Mouse (Mus musculus) spleen, adult 2 months (tissue): ENCODE measurements around the gene Rps6ka1. TPM values are rescaled to one million over a fixed set of nuclear protein-coding genes. Genes with fewer than 3 reads are reported as not detected.

ENCODE experiments used
- DNase-seq, 2 experiments: peaks; one replicate each; pipeline versions ENCODE4 v3.0.0 to v3.0.0-alpha.2; 2012 to 2021; ENCODE audit warnings: low spot score in 2 of 2, low read depth in 1 of 2
- H3K27ac ChIP-seq: fragments of 200-500 bp; 2 replicates; pipeline ENCODE4 v1.5.1; 2012; ENCODE audit warnings: low read length, inconsistent platforms; ENCODE audit not compliant: insufficient read depth
- H3K27me3 ChIP-seq: fragments of 200-500 bp; 2 replicates; pipeline ENCODE4 v1.6.1; 2012; ENCODE audit warnings: mild to moderate bottlenecking, moderate library complexity, low read length, inconsistent platforms; ENCODE audit not compliant: control insufficient read depth, insufficient read depth
- H3K36me3 ChIP-seq: fragments of 200-500 bp; 2 replicates; pipeline ENCODE4 v1.6.1; 2012; ENCODE audit warnings: mild to moderate bottlenecking, low read length, inconsistent platforms; ENCODE audit not compliant: control insufficient read depth, insufficient read depth
- H3K4me1 ChIP-seq: fragments of 200-500 bp; 2 replicates; pipeline ENCODE4 v1.6.1; 2011; ENCODE audit warnings: inconsistent platforms; ENCODE audit not compliant: control insufficient read depth, insufficient read depth, insufficient read length
- H3K4me3 ChIP-seq: fragments of 200-500 bp; 2 replicates; pipeline ENCODE4 v1.5.1; 2011; ENCODE audit warnings: mild to moderate bottlenecking, inconsistent platforms; ENCODE audit not compliant: insufficient read depth, insufficient read length; ENCODE audit errors: extremely low read depth
- CTCF ChIP-seq: fragments of 200-500 bp; IDR thresholded peaks from 2 replicates; pipeline ENCODE4 v1.5.1; 2011; ENCODE audit warnings: mild to moderate bottlenecking, inconsistent platforms; ENCODE audit not compliant: insufficient read depth, insufficient read length, insufficient replicate concordance; ENCODE audit errors: extremely low read depth
- POLR2A ChIP-seq: fragments of 200-500 bp; IDR thresholded peaks from 2 replicates; pipeline ENCODE4 v1.6.1; 2011; ENCODE audit warnings: low read depth, low read length, inconsistent platforms
- WGBS: fragments of 180-500 bp; shearing (Covaris S2); methylation state at CpG from one replicate; pipeline ENCODE4 v1.1.7; 2018; 5-methylcytosine and 5-hydroxymethylcytosine counted together
- polyA plus RNA-seq: library from polyadenylated mRNA; depleted of rRNA; stranded (reverse); fragments of >200 nt; gene quantifications from 2 replicates; pipeline ENCODE4 v1.2.3, GENCODE M21; 2012

Gene Rps6ka1
- polyA plus RNA-seq, 1 experiment, result 76.6 TPM

DNA sequence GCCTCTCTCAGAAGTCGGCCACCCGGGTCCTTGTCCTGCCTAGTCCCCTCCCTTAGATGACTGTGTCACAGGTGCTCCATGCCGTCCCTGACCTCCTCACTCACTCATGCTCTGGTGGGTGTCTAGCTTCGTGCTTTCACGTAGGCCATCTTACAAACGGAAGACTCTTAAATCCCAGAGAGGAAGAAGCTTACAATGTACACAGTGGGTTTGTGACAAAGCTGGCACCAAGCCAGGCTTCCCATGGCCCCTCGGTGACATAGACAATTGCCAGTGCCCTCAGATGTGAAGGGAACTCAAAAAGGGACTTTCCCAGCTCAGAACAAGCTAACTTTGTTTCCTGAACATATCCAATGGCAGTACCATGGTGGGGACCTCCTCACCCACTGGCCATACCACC lies 15.8 kb upstream of the Rps6ka1 start:
- no peak for TF ChIP-seq CTCF
- TF ChIP-seq POLR2A, result no peak
- 42% methylated on average over 7 of the region's 7 CpGs for WGBS
- Histone ChIP-seq H3K4me3 (no peak overlapping the region), H3K36me3 (no peaks in the 10 kb centered on the region), H3K4me1 (peaks cover 14% of the 10 kb centered on the region; the same call in 1 of the 2 replicates), H3K27ac (no peak overlapping the region), H3K27me3 (no peaks in the 10 kb centered on the region)
- no peak for DNase-seq

- 95% methylated on average over 2 of the region's 2 CpGs for WGBS
- H3K4me1 ChIP-seq, result peaks cover 7% of the 10 kb centered on the region; the same call in 1 of the 2 replicates
- H3K4me3 ChIP-seq, result no peak overlapping the region
- no peaks in the 10 kb centered on the region for H3K36me3 ChIP-seq
- DNase-seq, result no peak
- no peak for TF ChIP-seq CTCF
- no peak for TF ChIP-seq POLR2A
- H3K27ac ChIP-seq, result no peak overlapping the region
- no peaks in the 10 kb centered on the region for H3K27me3 ChIP-seq
Measured at GRCm38 (mm10) chr4:133902510-133902909, 14.9 kb upstream of the Rps6ka1 start.

DNA sequence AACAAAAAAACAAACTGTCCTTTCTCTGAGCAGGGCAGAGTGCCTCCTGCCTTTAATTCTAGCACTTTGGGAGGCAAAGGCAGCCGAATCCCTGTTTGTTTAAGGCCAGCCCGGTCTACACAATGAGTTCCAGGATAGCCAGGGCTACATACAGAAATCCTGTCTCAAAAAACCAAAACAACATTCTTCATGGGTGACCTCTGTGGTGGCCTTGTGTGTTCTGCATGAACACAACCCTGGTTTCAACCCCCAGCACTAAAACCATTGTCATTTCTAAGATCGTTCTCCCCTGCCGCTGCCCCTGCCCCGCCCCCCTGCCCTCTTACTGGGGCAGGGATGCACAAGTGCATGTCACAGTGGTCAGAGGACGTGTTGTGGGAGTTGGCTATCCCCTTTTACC lies 13.3 kb upstream of the Rps6ka1 start:
- Histone ChIP-seq H3K27me3 (no peaks in the 10 kb centered on the region), H3K36me3 (no peaks in the 10 kb centered on the region), H3K27ac (no peak overlapping the region), H3K4me1 (peaks cover 2% of the 10 kb centered on the region; the same call in 1 of the 2 replicates), H3K4me3 (no peak overlapping the region)
- no peak for DNase-seq
- WGBS, result 92% methylated on average over 6 of the region's 6 CpGs
- no peak for TF ChIP-seq CTCF

- Histone ChIP-seq H3K27ac (no peak overlapping the region), H3K36me3 (no peaks in the 10 kb centered on the region), H3K4me1 (no peaks in the 10 kb centered on the region; the same call in 1 of the 2 replicates), H3K27me3 (no peaks in the 10 kb centered on the region), H3K4me3 (no peak overlapping the region)
- 97% methylated on average over 6 of the region's 6 CpGs for WGBS
- no peak for TF ChIP-seq CTCF
- TF ChIP-seq POLR2A, result no peak
- DNase-seq, result no peak
Measured at GRCm38 (mm10) chr4:133900352-133900751, 12.8 kb upstream of the Rps6ka1 start.

GRCm38 (mm10) chr4:133899241-133899800 lies 11.7 kb upstream of the Rps6ka1 start:
- H3K27me3 ChIP-seq, result no peaks in the 10 kb centered on the region
- WGBS, result 76% methylated on average over 9 of the region's 9 CpGs
- no peak for DNase-seq
- no peaks in the 10 kb centered on the region for H3K36me3 ChIP-seq
- no peaks in the 10 kb centered on the region; the same call in 1 of the 2 replicates for H3K4me1 ChIP-seq
- TF ChIP-seq CTCF (no peak), POLR2A (no peak)
- no peak overlapping the region for H3K4me3 ChIP-seq
- no peak overlapping the region for H3K27ac ChIP-seq

DNA sequence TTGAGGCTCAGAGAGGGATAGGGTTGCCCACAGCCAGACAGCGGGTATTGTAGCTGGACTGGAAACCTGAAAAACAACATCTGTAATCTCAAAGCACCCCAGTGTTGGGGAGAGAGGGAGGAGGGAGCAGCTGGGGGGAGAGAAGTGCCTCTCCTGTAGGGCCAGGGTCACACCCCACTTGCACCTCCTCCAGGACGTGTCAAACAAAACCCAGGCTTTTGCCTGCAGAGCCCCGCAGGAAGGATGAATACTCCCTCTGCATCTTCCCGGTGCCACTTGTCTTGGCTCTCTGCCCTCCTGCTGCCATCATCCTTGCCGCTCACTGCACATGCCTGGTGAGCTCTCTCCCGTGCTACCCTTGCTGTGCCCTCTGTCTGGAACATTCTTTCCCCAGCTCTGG lies 10.6 kb upstream of the Rps6ka1 start:
- Histone ChIP-seq H3K4me3 (no peak overlapping the region), H3K36me3 (no peaks in the 10 kb centered on the region), H3K27me3 (no peaks in the 10 kb centered on the region), H3K27ac (no peak overlapping the region), H3K4me1 (no peaks in the 10 kb centered on the region)
- no peak for DNase-seq
- WGBS, result 66% methylated on average over 6 of the region's 6 CpGs
- TF ChIP-seq POLR2A (no peak), CTCF (no peak)

DNA sequence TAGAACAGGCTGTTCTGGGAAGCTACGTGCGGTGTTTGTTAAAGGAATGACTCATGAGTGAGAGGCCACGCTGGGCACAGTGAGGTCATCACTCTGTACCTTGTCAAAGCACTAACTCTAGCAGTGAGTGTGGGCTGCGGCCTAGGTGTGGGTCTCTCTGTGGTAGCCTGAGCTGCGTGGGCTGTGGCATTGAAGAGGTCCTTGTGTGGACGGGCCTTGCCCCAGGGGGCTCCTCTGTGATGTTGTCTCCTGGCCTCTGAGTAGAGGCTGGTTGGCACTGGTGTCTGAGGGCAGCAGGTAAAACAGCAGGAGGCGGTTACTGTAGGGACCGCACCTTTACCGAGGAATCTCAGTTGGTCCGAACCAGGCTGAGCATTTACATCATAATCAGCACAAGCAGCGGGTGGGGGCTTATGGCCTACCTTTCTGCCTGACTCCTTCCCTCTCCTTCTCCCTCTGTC lies 9.9 kb upstream of the Rps6ka1 start:
- Histone ChIP-seq H3K4me1 (no peaks in the 10 kb centered on the region), H3K4me3 (no peak overlapping the region), H3K27me3 (no peaks in the 10 kb centered on the region), H3K27ac (no peak overlapping the region), H3K36me3 (no peaks in the 10 kb centered on the region)
- TF ChIP-seq POLR2A, result no peak
- TF ChIP-seq CTCF, result no peak
- WGBS, result 96% methylated on average over 11 of the region's 11 CpGs
- DNase-seq, result no peak
